In genomic region chr14:118019314-118019713, GRCm38 (mm10) we compare ENCODE assay signal across 18 mouse cellular contexts. TPM values are rescaled to one million over a fixed set of nuclear protein-coding genes. Genes with fewer than 3 reads are reported as not detected.
"Had no signal": no experiment of that assay in that cellular context is flagged by ENCODE, and none has a peak within 500 bp of the region (broad histone marks: within the 10 kb centered on the region; RNA-seq: fewer than 3 reads in every experiment).

No protein-coding gene starts in this region.

- H3K27ac ChIP-seq: liver, embryonic 13.5 days; liver, embryonic 15.5 days; lung, embryonic 15.5 days; midbrain, embryonic 13.5 days; midbrain, embryonic 15.5 days; neural tube, embryonic 12.5 days; stomach, embryonic 15.5 days; stomach, postnatal 0 days had no signal

- H3K36me3 ChIP-seq: liver, embryonic 13.5 days; liver, embryonic 15.5 days; lung, embryonic 15.5 days; midbrain, embryonic 13.5 days; midbrain, embryonic 15.5 days; neural tube, embryonic 12.5 days; stomach, embryonic 15.5 days had no signal

- H3K27me3 ChIP-seq: liver, embryonic 13.5 days; liver, embryonic 15.5 days; lung, embryonic 15.5 days; midbrain, embryonic 13.5 days; midbrain, embryonic 15.5 days; neural tube, embryonic 12.5 days; stomach, embryonic 15.5 days had no signal

- H3K9me3 ChIP-seq: liver, embryonic 13.5 days; liver, embryonic 15.5 days; lung, embryonic 15.5 days; midbrain, embryonic 13.5 days; midbrain, embryonic 15.5 days; neural tube, embryonic 12.5 days; stomach, embryonic 15.5 days had no signal

- H3K4me2 ChIP-seq: liver, embryonic 13.5 days; liver, embryonic 15.5 days; lung, embryonic 15.5 days; midbrain, embryonic 11.5 days; midbrain, embryonic 13.5 days; midbrain, embryonic 15.5 days; neural tube, embryonic 12.5 days; stomach, embryonic 15.5 days had no signal

- ATAC-seq: liver, postnatal 0 days; lung, postnatal 0 days; midbrain, embryonic 13.5 days; midbrain, embryonic 15.5 days had no signal

- DNase-seq: liver, embryonic 13.5 days; liver, postnatal 0 days; lung, adult 2 months; lung, postnatal 4 days; right cerebral cortex, postnatal 25 days; thymus, adult 2 months; thymus, postnatal 25 days; thymus, postnatal 4 days had no signal

- H3K4me1 ChIP-seq: liver, embryonic 13.5 days; liver, embryonic 15.5 days; lung, embryonic 15.5 days; midbrain, embryonic 15.5 days; stomach, embryonic 15.5 days had no signal

- H3K4me3 ChIP-seq: liver, embryonic 13.5 days; liver, embryonic 15.5 days; lung, embryonic 15.5 days; midbrain, embryonic 13.5 days; midbrain, embryonic 15.5 days; neural tube, embryonic 12.5 days; stomach, embryonic 15.5 days had no signal

- H3K9ac ChIP-seq: liver, embryonic 13.5 days; liver, embryonic 15.5 days; liver, postnatal 0 days; lung, embryonic 15.5 days; midbrain, embryonic 13.5 days; midbrain, embryonic 15.5 days; neural tube, embryonic 12.5 days; stomach, embryonic 15.5 days had no signal

RNA-seq across cellular contexts. Expression of gene Dct, which starts 32.7 kb away (rescaled TPM):
- total RNA-seq: monocyte, adult 5-6 weeks had no signal
